Mouse (Mus musculus) frontal cortex, postnatal 14 days (tissue): ENCODE results near the gene Mvp.

Experiments
- DNase-seq, 2 experiments: peaks; one replicate each; pipeline ENCODE4 v3.0.0; 2022; ENCODE audit warnings: low spot score in 2 of 2

Gene Mvp

GRCm38 (mm10) chr7:127014320-127014719 is at the start of gene Mvp:
Mvp (minus strand) TSS chr7:127014621.
- DNase-seq, result no peak

- DNase-seq, result no peak
Measured at GRCm38 (mm10) chr7:127055026-127055585, 40.7 kb upstream of the Mvp start.

- peak; percentile 71 to 83 for DNase-seq
Measured at GRCm38 (mm10) chr7:127041851-127042672, 27.6 kb upstream of the Mvp start, which contains the start of gene Kif22. Kif22 (minus strand) TSS chr7:127042471.

GRCm38 (mm10) chr7:127031244-127031643 is 16.8 kb upstream of the Mvp start:
- DNase-seq, result no peak

GRCm38 (mm10) chr7:127030172-127030571 is 15.8 kb upstream of the Mvp start:
- DNase-seq, result no peak

GRCm38 (mm10) chr7:127027885-127028284 is 13.5 kb upstream of the Mvp start:
- DNase-seq, result no peak

GRCm38 (mm10) chr7:127026984-127027726 is 12.7 kb upstream of the Mvp start, which contains the start of gene Maz:
Maz (minus strand) TSS chr7:127027037.
- DNase-seq, result peak; percentile 99

GRCm38 (mm10) chr7:127026616-127026983 is 12.2 kb upstream of the Mvp start:
- DNase-seq, result no peak

- peak in 1 of 2 experiments; percentile 58 for DNase-seq
Measured at GRCm38 (mm10) chr7:127026161-127026600, 11.8 kb upstream of the Mvp start.

- DNase-seq, result no peak
Measured at GRCm38 (mm10) chr7:127025556-127026160, 11.2 kb upstream of the Mvp start.

GRCm38 (mm10) chr7:127024755-127025555 is 10.5 kb upstream of the Mvp start:
- peak; percentile 73 to 79 for DNase-seq

- DNase-seq, result no peak
Measured at GRCm38 (mm10) chr7:127023896-127024690, 9.7 kb upstream of the Mvp start.

- no peak for DNase-seq
Measured at GRCm38 (mm10) chr7:127023272-127023691, 8.9 kb upstream of the Mvp start.

GRCm38 (mm10) chr7:127022528-127023271 is 8.3 kb upstream of the Mvp start:
- DNase-seq, result no peak

GRCm38 (mm10) chr7:127021563-127022527 is 7.4 kb upstream of the Mvp start:
- DNase-seq, result no peak

- DNase-seq, result peak in 1 of 2 experiments; percentile 58
Measured at GRCm38 (mm10) chr7:127020901-127021562, 6.6 kb upstream of the Mvp start, which contains the start of the genes Gm42742 and Prrt2. Gm42742 (minus strand) TSS chr7:127021097. Prrt2 (minus strand) TSS chr7:127021211.

GRCm38 (mm10) chr7:127020491-127020890 is 6.1 kb upstream of the Mvp start:
- no peak for DNase-seq

- DNase-seq, result no peak
Measured at GRCm38 (mm10) chr7:127020031-127020430, 5.6 kb upstream of the Mvp start.
